Mouse (Mus musculus) gastrocnemius, adult 8-10 months (tissue): ENCODE measurements around the gene A930009A15Rik. TPM values are rescaled to one million over a fixed set of nuclear protein-coding genes. Genes with fewer than 3 reads are reported as not detected.

Experiments
- DNase-seq, 2 experiments: peaks; one replicate each; pipeline ENCODE4 v3.0.0; 2022; ENCODE audit warnings: low spot score in 2 of 2
- total RNA-seq, 4 experiments: library from RNA; stranded (reverse); gene quantifications; 2 replicates each; pipeline ENCODE4 v1.2.4; 2022

A930009A15Rik gene
- total RNA-seq, 4 experiments from 2014 or later: not detected

DNA sequence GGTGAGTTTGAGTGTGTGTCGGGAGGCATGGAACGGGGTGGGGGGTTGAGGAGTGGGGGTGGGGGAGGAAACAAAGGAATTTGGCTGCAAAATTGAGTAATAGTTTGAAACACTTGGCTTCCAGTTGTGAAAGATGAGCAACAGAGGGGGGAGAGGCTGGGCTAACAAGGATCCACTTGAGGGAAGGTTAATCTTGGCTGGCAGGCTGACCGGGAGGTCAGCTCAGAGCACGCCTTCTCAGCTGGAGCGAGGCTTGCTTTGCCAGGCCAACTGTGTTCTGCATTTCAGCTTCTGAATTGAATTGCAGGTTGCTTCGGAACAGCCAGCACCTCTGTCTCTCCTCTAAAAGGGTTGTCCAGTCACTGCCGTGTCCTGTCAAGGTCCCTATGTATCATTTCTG, 9.7 kb downstream of the A930009A15Rik start:
- no peak for DNase-seq

DNA sequence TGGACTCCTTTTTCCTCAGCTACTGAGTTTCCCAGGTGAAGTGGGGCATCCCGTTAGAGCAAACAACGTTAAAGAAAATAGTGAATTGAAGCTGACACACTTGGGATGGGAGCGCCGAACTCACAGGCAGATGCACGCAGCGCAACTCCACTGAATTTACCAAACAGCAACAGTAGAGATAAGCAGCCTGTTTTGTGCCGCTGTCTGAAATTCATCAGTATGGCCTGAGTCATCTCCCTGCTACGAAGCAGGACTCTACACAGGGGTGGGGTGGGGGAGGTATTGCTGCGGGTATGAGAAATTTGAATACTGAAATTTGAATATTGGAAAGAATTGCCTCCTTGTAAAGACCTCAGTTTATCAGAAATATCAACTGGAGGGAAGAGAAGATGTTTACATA, 12.2 kb downstream of the A930009A15Rik start:
- no peak for DNase-seq

DNA sequence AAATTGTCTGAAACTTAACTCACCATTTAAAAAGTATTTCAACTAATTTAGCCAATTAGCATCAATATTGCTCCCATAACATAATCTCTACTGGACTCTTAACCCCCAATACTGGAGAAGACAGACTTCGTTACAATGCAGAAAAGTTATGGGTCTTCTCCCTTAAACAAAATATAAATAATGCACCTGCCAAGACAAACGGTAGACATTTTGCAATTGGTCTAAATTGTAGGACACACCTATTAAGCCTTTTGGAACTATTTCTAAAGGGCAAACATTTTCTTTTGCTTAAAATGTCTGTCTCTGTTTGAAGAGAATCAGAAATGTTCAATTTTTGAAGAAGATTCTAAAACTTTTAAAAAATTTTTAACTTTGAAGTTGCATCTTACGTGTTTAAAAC, 13.3 kb downstream of the A930009A15Rik start:
- no peak for DNase-seq

DNA sequence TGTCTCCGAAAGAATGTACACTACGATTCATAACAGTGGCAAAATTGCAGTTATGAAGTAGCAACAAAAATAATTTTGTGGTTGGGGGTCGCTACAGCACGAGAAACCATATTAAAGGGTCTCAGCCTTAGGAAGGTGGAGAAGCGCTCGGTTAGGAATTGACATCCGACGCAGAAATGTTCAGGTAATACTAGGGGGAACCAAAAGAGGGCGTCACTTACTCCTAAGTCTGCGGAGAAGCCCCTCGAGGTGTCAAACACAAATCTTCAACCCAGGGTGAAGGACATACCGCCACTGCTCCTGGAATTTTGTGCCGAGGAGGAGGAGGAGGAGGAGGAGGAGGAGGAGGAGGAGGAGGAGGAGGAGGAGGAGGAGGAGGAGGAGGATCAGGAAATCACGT, 14.9 kb downstream of the A930009A15Rik start:
- no peak for DNase-seq

DNA sequence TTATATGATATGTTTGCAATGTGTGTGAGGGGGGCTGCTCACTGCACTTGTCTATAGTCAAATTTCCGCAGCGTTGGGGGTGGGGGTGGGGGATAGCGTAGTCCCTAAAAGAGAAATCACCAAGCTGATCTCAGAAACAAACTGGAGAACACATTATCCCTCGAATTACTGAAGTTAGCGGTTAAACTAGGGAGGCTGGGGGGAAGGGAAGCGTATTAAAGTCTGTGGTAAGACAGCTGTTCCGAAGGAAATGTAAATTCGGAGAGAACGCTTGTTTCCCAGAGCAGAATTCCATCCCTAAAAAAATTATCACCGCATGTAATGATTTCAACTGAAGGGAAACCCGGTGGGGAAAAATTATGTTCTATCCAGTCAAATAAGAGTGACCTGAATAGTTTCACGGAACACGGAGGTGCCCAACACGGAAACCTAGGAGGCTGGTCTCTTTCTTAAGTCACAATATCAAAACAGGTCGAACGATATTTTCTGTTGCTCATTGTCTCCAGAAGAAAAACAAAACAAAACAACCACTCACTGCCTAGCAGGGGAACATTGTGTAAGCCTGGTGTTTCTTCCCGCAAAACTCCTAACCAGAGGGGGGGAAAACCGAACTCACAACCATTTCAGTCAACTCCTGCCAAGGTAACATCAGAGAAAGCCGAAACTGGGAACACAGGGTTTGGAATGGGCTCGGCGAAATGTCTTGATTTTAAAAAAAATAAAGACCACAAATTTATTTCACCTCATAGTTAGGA, 15.9 kb downstream of the A930009A15Rik start:
- DNase-seq: no peak

DNA sequence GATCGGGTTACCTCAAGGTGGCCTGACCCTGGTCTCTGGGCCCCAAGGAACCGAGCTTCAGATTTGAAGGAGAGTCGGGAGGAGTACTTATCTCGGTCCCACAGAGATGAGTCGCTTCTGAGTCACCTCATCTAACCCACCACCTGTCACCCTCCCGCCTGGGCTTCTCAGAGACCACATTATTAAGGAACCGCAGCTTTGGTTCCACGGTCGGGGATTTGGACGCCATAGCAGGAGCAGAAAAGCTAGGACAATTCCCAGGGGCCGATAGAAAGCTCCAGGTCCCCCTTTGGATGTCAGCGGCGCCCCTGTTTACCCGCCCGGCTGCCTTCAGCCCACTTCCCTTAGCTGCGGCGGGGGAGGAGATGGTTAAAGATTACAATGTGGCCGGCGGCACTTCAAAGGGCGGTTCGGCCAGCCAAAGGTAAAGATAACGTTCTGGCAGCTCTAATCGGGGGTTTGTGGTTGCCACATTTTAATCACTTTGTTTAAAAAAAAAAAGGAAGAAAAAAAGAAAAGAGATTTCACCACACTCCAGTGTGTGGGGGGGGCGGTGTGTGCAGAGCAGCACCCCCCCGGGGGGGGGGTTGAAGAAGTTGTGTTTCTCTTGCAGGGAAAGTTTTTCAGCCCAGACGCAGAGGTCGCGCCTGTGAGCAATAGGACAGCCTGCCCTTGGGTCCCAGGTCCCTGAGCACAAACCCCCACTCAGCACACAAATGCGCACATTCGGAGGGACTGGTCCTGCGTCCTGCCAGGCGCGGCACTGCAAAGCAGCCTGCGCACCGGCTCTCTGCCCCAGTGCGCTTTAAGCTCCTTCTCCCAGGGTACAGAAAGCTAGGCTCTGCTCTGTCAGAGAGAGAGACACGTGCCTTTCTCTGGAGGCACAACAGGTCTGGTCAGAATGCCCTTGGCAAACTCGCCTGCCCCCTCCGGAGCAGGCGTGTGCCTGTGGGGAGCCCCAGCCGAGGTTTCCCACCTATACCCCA, 16.8 kb downstream of the A930009A15Rik start:
- no peak for DNase-seq

DNA sequence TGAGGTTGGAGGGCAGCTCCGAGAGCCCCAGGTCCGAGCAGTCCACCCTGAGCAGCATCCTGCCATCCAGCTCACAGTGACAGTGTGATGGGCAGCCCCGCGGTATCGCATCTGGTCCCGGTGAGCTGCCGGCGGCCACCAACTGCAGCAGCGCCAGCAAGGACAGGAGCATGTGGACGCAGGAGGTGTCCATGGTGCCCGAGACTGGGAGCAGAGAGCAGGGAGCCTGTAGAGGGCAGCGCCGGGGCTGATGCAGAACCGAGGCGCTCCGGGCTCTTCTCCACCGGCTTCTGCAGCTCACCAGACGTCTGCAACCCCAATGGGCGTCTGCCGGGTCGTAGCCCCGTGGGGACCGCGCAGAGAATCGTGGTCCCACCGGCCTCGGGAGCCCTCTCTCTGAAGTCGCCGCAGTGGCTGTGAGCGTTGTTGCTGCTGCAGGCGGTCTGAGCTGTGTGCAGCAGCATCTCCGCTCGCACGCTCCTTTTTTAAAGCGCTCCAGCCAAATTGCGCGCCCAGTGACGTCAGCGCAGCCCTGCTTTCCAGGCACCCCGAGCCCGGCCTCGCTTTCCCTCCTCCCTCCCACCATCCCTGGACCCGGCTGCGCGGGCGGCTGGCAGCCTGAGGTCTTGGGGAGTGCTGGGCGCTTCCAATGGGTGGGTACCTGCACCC, 17.6 kb downstream of the A930009A15Rik start, which contains the start of gene Lgr5:
Lgr5 (minus strand) TSS at position 480 of the 669 bp plus-strand sequence.
- no peak for DNase-seq

DNA sequence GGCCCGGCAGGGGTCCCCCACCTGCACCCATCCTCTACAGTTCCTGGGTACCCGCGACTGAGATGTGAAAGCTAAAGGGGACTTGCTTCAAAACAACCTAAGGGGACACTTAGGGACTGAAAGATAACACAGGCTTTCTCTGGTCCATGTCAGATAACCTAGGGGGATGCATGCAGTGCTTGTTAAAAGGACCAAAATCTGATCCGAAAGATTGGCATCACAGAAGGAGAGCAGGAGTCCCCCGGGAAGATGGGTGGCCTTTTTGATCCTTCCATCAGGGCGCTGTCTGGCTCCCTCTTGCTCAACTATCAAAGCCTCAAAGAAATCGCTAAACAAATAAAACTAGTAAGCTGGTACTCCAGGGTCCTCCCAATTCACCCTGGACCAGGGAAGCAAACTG, 18.2 kb downstream of the A930009A15Rik start:
- no peak for DNase-seq

DNA sequence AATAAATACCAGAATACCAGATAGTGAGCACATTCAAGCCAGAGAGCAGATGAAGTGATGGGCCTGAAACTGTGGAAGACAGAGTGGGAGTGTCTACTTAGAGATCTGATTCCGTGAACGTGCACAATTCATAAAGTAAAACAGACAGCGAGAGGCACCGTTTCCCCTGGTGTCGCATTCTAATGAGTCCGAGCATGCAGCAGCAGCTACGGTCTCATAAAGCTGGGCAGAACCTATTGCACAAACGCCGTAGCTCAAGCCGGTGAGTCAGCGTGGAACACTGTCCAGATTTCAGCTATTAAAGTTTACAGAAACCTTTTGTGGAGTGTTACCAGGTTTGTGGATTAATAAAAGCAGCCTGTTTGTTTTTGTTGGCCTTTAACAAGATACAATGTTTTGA, 23.4 kb downstream of the A930009A15Rik start:
- DNase-seq: no peak

DNA sequence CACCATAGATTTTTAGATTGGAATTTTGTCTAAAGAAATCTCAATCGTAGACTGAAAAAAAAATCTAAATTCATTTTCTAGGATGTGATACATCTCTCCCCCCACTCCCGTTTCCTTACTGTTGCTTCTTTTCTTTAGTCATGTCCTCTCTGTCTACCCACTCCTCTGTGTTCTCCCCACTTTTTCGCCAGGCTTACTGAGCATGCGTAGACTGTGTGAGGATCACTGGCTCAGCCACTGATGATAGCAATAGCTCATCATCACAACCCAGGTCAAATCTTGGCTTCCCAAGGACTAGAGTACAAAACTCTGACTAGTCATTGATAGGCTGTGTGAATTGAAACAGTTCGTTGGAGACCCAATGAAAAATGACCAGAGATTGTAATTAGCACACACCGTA, 23.9 kb downstream of the A930009A15Rik start:
- DNase-seq: no peak

DNA sequence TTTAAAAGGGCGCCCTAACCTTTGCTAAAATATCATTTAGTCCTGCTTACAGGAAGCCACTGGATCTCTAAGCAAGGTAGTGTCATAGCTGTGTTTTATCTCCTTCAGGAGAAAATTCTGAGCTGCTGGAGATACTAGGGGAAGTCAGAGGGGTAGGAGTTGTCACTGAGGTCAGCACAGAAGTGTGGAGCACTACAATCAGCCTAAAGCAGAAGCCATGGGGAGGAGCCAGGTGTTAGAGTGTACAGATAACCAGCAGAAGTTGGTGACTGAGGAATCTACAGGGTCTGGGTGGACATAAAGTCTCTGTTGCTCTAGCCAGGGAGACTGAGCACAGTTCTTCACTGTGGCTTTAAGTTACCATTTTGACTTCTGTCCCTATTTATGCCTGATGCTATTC, 26.0 kb downstream of the A930009A15Rik start:
- DNase-seq: no peak

DNA sequence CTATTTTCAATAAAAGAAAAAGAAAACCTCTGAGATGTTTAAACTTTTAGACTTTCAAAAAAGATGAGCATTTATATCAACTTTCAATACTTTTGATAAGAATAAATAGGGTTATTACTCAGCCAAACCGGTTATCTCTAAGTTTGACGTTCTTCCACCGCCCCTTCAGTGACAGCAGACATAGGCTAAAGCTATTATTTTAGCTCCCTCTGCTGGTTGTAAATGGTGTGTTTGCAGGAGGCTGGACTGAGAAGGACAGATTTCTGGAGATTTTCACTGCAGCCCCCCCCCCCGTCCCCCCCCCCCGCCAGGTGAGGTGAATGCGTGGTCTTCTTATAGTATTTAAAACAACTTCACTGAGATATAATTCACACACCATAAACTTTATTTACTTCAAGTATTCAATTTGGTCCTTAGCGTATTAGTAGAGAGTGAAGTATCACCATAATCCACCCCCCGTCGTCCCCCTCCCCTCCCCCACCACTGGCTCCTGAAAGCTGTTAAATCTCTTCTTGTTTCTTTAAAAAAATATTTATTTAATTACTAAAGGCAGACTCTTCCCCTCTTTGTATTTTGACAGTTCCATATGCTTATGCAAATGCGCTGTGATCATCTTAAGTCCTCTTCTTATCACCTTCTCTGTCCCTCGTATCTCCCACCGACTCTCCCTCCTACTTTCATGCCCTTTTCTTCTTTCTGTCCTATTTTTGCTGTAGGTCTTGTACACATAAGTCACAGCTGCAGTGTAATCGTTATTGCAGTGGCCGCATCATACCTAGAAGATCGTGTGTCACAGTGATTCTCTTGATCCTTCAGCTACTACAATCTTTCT, 47.9 kb downstream of the A930009A15Rik start:
- no peak for DNase-seq

DNA sequence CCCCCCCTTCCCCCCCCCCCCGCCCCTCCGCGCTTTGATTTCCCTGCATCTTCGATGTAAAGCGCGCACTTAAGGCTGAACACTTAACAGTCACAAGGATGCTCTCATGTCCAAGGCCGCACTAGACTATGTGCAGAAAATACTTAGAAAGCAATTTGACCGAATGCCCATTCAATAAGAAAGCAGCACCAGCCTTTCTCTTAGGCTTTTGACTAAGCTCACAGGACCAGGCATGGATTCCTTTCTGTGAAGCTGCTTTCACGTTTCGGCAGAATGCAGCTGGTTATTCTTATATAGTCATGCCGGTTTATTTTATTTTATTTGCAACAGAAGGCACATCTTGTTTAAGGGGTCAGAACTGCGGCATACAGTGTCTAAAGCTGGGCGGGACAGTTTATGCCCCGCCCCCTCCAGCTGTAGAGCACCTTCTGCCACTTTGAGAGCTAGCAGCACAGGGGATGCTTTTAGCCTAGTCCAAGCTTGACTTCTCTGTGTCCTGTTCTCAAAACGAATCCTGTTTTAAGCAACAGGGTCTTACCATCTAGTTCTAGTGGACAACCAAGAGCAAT, 48.6 kb downstream of the A930009A15Rik start:
- no peak for DNase-seq

DNA sequence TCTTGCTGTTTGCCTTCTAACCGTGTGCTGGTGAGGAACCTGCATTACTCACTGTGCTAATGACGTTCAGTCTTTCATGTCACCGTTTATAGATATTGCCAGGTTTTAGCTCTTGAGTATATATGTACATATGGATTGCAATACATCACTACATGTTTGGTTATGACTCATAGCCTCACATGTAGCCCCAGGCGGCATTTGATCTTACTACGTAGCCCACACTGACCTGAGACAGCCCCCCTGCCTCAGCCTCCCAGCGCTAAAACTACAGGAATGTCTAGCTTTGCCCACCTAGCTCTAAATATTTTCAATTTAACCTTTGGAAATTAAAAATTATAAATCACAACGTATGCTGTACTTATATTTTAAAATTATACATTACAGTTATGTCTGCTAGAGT, 53.7 kb downstream of the A930009A15Rik start:
- DNase-seq: no peak

DNA sequence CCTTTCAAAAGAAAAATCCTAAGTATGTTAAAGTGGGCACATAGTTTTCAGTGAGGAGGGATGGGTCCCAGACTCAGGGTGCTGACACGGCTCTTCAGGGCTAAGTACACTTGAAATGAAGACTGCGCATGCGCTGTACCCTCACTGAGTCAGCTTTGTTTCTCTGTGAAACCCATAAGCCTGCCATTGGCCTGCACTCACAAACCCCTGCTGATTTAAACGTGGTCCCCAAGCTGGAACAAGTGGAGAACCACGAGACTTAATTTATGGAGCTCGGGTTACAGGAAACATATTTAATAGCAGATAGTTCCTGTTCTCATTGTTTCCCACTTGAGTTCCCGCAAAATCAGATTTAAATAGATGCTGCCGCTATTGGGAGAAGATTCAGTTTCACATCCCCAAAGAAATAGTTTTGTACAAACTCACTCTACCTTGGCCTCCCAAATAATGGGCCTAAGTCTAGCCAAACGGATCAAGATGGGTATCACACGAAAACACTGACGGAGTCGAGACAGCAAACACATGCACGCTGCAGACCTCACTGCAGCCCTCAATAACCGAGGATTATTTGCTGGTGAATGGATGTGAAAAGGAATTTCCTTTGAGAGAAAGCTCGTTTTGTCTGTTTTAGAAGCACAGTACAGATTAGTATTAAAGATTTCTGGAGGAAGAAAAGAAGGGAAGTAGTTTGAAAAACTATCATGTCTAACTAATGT, 54.3 kb downstream of the A930009A15Rik start:
- peak in 1 of 2 experiments; percentile 3 for DNase-seq

DNA sequence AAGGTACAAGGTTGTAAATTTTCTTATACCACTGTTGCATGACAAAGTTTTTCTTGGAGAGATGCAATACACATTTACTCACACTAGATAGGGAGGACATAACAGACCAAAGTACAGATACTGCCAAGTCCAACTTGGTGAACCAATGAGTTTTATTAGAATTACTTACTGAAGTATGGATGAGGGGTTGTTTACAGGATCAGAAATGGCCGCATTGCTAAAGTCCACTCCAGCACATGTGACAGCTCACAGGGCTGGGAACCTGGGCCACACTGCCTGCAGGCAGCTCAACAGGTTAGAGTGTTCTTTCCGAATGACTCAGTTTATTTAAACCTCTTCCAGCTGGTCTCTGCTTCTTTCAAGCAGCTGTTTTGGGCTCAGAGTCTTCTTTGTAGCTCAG, 55.2 kb downstream of the A930009A15Rik start:
- DNase-seq: no peak

DNA sequence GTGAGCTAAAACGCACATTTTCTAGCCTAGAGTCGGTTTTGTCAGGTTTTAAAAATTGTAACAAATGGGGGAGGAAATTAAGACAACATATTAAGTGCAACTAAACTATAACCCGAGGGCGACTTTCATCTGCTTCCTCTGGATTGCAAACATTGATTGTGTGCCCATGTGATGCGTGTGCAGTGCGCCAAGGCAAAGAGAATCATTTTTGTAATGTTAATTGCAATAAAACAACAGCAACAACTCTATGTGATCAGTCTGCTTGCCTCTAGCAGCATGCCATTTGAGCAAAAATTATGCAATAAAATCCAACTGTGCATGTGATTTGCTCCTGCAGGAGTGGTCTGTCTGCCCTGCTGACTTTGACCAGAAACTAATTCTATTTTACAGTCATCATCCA, 56.9 kb downstream of the A930009A15Rik start:
- no peak for DNase-seq
